Mouse (Mus musculus) heart, embryonic 16.5 days (tissue): Measurements from ENCODE around the gene Eme2. TPM values are rescaled to one million over a fixed set of nuclear protein-coding genes. Genes with fewer than 3 reads are reported as not detected.

Experiments
- ATAC-seq: fragments of 200-750 bp; cut with Nextera tagmentation; replicated peaks from 2 replicates; pipeline ENCODE4 v1.8.0; 2017; ENCODE audit warnings: moderate number of reproducible peaks; ENCODE audit not compliant: insufficient read depth, low FRiP score; ENCODE audit errors: extremely low read depth
- H3K27ac ChIP-seq: fragments of 300-500 bp; sonication (generic); 2 replicates; pipeline ENCODE4 v1.5.1; 2014; ENCODE audit warnings: mild to moderate bottlenecking, low read length, control low read depth, moderate library complexity
- H3K27me3 ChIP-seq: fragments of 300-500 bp; sonication (generic); 2 replicates; pipeline ENCODE4 v1.6.1; 2014; ENCODE audit warnings: low read length, mixed read lengths; ENCODE audit not compliant: control insufficient read depth, insufficient read depth
- H3K36me3 ChIP-seq: fragments of 300-500 bp; sonication (generic); 2 replicates; pipeline ENCODE4 v1.6.1; 2014; ENCODE audit not compliant: control insufficient read depth, insufficient read depth
- H3K4me1 ChIP-seq: fragments of 300-500 bp; sonication (generic); 2 replicates; pipeline ENCODE4 v1.6.1; 2014; ENCODE audit warnings: low read length, mixed read lengths; ENCODE audit not compliant: control insufficient read depth, insufficient read depth
- H3K4me2 ChIP-seq: fragments of 300-500 bp; sonication (generic); 2 replicates; pipeline ENCODE4 v1.6.1; 2014; ENCODE audit warnings: low read depth, mild to moderate bottlenecking, control low read depth, low read length
- H3K4me3 ChIP-seq: fragments of 300-500 bp; sonication (generic); 2 replicates; pipeline ENCODE4 v1.5.1; 2014; ENCODE audit warnings: mild to moderate bottlenecking, control low read depth, low read length
- H3K9ac ChIP-seq: fragments of 300-500 bp; sonication (generic); 2 replicates; pipeline ENCODE4 v1.6.1; 2014; ENCODE audit warnings: low read length, control low read depth
- H3K9me3 ChIP-seq: fragments of 300-500 bp; sonication (generic); replicated peaks from 2 replicates; pipeline ENCODE4 v1.6.1; 2016; ENCODE audit warnings: low read length; ENCODE audit not compliant: control insufficient read depth
- WGBS: fragments of 180-500 bp; shearing (Covaris S2); extraction: QIAGEN DNeasy Blood & Tissue Kit; methylation state at CpG from one replicate; pipeline ENCODE4 v1.1.7; 2014; 5-methylcytosine and 5-hydroxymethylcytosine counted together
- polyA plus RNA-seq: library from polyadenylated mRNA; unstranded; fragments of >200 nt; fragmentation: Nextera tagmentation; extraction: Ambion mirVana; gene quantifications from 2 replicates; pipeline ENCODE4 v1.2.1, GENCODE M21; 2015

The Eme2 gene
- polyA plus RNA-seq, 1 experiment from 2014 or later, result 18.2 TPM

DNA sequence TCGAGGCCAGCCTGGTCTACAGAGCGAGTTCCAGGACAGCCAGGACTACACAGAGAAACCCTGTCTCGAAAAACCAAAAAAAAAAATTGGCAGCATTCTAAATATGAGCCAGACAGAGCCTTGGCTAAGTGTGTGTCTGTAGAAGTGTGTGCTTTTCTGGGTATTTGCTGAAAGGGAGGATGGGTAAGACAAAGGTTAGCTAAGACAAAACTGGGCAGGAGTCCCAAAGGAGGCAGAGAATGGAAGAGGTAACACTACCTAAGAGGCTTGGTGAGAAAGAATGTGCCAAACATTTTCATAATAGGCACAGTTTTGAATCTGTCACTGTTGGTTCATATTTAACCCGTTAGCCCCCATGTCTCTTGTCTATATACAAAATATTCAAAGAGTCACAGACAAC is 37.5 kb upstream of the Eme2 start:
- Histone ChIP-seq H3K27ac (no peak overlapping the region), H3K9me3 (no peaks in the 10 kb centered on the region), H3K4me2 (no peak overlapping the region), H3K4me3 (no peak overlapping the region), H3K36me3 (peaks cover 5% of the 10 kb centered on the region), H3K9ac (no peak overlapping the region), H3K27me3 (no peaks in the 10 kb centered on the region), H3K4me1 (peaks cover 21% of the 10 kb centered on the region)
- ATAC-seq, result no peak
- WGBS, result 89% methylated on average over 4 of the region's 4 CpGs

DNA sequence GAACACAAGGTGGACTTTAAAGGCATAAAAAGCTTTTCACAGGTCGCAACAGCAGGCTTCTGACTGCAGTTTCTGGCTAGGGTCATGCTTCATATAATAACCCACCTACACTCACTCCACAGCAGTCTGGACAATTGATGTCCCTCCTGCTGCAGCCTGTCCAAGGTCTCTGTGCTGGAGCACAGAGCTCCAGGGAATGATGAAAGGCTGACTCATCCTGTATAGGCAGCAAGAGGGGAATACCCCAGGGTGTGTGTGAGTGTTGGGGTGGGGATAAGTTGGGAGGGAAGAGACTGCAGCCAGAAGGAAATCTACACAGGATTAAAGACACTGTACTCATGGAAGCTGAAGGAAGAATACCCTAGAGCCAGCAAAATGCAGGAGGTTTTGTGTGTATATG is 34.6 kb upstream of the Eme2 start:
- 74% methylated on average over 1 of the region's 1 CpGs for WGBS
- no peak for ATAC-seq
- no peak overlapping the region for H3K27ac ChIP-seq

DNA sequence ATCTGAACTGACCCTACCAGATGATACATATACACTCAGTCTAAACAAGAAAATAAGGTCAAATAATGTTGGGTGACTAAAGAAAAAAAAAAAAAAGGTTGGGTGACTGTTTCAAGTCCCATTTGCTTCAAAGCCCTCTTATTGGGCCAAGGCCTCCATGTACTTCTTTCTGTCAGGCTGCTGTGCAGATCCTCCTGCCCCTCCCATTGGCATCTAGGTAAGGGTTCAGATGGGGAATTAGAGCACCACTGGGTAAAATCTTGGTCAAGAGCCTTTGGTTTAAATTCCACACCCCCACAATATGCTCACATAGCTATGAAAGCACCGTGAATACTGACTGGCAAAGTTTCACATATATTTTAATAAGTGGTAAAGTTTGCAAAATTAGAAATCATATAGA is 28.4 kb upstream of the Eme2 start:
- no peak overlapping the region for H3K4me3 ChIP-seq
- no peak for ATAC-seq
- H3K9me3 ChIP-seq, result no peaks in the 10 kb centered on the region
- no peaks in the 10 kb centered on the region for H3K4me1 ChIP-seq
- WGBS, result 94% methylated on average over 1 of the region's 1 CpGs
- no peak overlapping the region for H3K4me2 ChIP-seq
- H3K27ac ChIP-seq, result no peak overlapping the region
- H3K36me3 ChIP-seq, result peaks cover 62% of the 10 kb centered on the region
- H3K9ac ChIP-seq, result no peak overlapping the region
- H3K27me3 ChIP-seq, result no peaks in the 10 kb centered on the region

More for the DNA sequence above, 34.6 kb upstream of the Eme2 start:
- no peaks in the 10 kb centered on the region for H3K9me3 ChIP-seq
- H3K4me1 ChIP-seq, result peaks cover 7% of the 10 kb centered on the region
- H3K4me2 ChIP-seq, result no peak overlapping the region
- H3K36me3 ChIP-seq, result peaks cover 20% of the 10 kb centered on the region
- H3K4me3 ChIP-seq, result no peak overlapping the region
- H3K27me3 ChIP-seq, result no peaks in the 10 kb centered on the region
- no peak overlapping the region for H3K9ac ChIP-seq

DNA sequence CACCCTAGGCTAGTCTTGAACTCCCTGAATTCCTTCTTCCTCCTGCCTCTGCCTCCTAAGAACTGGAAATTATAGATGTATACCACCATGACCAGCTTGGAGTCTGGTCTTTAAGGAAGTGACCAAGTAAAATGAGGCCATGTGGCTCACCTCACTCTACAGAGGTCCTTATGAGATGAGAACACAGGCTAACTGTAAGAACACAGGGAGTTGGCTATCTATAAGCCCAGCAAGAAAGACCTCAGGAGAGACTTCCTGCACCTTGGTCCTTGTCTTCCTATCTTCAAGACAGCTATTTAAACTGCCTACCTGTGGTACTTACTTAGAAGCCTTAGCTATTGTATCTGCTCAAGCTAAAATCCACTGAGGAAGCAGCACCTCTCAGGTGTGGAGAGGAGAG is 19.1 kb upstream of the Eme2 start:
- Histone ChIP-seq H3K4me1 (no peaks in the 10 kb centered on the region), H3K9ac (no peak overlapping the region), H3K27me3 (no peaks in the 10 kb centered on the region), H3K4me2 (no peak overlapping the region), H3K9me3 (no peaks in the 10 kb centered on the region), H3K4me3 (no peak overlapping the region), H3K36me3 (peaks cover 67% of the 10 kb centered on the region), H3K27ac (no peak overlapping the region)
- ATAC-seq, result no peak

DNA sequence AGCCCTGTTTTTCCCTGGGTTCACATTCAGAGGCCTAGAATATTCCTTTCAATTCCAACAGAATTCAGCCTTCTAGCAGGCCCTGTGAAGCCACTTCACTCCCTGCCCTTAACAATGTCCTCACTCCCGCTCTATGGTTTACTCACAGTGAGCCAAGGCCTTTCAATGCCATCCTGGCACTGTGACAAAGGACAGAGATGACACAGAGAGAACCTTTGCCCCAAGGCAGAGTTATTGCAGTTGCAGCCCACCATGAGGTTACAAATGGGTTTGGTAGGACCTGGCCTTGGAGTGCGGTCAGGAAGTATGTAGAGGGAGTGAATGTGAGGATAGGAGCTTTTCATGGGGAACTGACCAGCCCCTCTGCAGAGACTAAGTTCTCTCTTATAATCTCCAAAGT is 12.7 kb upstream of the Eme2 start:
- Histone ChIP-seq H3K9ac (no peak overlapping the region), H3K27me3 (no peaks in the 10 kb centered on the region), H3K27ac (no peak overlapping the region), H3K36me3 (peaks cover 59% of the 10 kb centered on the region), H3K4me2 (no peak overlapping the region), H3K9me3 (no peaks in the 10 kb centered on the region), H3K4me3 (no peak overlapping the region), H3K4me1 (no peaks in the 10 kb centered on the region)
- no peak for ATAC-seq
- WGBS, result 92% methylated on average over 2 of the region's 2 CpGs

DNA sequence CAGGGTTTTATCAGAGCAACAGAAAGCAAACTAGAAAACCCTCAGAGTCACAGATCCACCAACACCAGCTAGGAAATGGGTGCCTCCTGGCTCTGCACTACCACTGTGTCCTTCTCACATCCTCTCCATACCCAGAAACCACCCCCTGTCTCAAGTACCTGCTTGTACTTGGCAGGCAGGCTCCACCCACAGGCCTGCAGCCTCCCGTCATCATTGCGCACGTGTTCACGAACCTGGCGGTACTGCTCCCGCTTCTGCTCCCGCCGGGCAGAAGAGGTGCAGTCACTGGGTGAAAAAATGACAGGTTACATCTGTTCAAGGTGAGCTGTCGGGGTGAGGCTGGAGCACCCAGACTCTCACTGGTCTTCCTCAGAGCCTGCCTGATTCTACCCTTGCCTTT is 8.9 kb upstream of the Eme2 start:
- Histone ChIP-seq H3K36me3 (peaks cover 75% of the 10 kb centered on the region), H3K27ac (no peak overlapping the region), H3K4me2 (no peak overlapping the region), H3K9ac (no peak overlapping the region), H3K4me3 (no peak overlapping the region), H3K4me1 (0 out of 2 replicates have a peak, but pooled peaks cover 3% of the 10 kb centered on the region), H3K9me3 (no peaks in the 10 kb centered on the region), H3K27me3 (no peaks in the 10 kb centered on the region)
- no peak for ATAC-seq
- 82% methylated on average over 9 of the region's 9 CpGs for WGBS

DNA sequence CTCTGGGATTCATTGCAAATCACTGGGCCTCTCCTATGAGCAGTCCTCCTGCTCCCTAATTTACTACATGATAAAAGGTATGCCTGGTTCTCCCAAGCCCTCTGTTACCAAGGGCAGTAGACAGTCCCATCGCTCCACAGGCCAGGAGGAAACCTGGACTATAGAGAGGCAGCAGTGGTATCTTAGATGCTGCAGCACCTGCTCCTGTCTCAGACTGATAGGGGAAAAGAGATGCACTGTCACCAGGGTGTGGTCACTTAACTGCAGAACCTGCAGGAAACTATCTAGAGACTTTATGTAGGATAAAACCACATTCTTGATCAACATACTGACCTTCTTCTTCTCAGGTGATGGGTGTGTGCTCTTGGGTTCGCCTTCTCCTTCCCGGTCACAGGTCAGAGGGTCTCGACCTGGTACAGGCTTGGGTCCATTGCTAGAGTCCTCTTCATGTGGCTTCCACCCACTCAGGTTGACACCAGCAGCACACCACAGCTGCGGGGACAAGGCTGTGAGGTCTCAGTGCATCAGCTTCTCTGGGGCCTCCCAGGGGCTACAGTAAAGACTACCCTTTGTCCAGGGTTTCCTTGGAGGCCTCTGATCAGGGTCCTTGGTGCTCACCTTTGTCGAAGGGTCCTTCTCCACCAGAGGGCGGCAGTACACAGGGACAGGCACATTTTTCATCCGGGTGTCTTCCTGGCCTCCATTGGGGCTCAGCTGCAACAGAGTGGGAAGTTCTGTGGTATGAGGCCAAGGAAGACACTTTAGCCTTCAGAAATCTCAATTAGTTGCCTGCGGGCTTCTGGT is 8.0 kb upstream of the Eme2 start:
- no peak for ATAC-seq
- no peak overlapping the region for H3K9ac ChIP-seq
- H3K4me2 ChIP-seq, result no peak overlapping the region
- no peaks in the 10 kb centered on the region for H3K9me3 ChIP-seq
- H3K27ac ChIP-seq, result no peak overlapping the region
- no peaks in the 10 kb centered on the region for H3K27me3 ChIP-seq
- peaks cover 3% of the 10 kb centered on the region; the same call in 1 of the 2 replicates for H3K4me1 ChIP-seq
- WGBS, result 72% methylated on average over 9 of the region's 9 CpGs
- H3K4me3 ChIP-seq, result no peak overlapping the region
- peaks cover 72% of the 10 kb centered on the region for H3K36me3 ChIP-seq

DNA sequence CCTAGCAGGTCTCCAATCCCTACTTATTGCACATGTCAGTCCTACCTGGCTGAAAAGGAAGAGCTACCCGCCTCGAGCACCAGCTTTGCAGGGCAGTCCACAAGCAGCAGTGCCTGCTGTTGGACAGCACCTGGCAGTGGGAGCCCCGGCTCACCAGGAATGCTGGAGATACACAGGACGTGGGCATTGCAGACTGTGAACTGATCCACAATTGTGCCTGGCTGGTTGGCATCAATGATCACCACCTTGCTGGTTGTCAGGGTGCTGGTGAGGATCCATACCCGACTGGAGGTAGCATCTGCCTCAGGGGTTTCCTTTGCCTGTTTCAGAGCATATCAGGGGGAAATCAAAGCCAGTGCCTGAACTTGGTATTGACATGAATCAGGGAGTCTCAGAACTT is 7.2 kb upstream of the Eme2 start:
- 86% methylated on average over 5 of the region's 5 CpGs for WGBS
- ATAC-seq, result no peak
- peaks cover 66% of the 10 kb centered on the region for H3K36me3 ChIP-seq
- no peak overlapping the region for H3K27ac ChIP-seq
- H3K4me3 ChIP-seq, result no peak overlapping the region
- no peaks in the 10 kb centered on the region for H3K9me3 ChIP-seq
- H3K4me2 ChIP-seq, result no peak overlapping the region
- H3K27me3 ChIP-seq, result no peaks in the 10 kb centered on the region
- H3K4me1 ChIP-seq, result peaks cover 10% of the 10 kb centered on the region
- H3K9ac ChIP-seq, result no peak overlapping the region

DNA sequence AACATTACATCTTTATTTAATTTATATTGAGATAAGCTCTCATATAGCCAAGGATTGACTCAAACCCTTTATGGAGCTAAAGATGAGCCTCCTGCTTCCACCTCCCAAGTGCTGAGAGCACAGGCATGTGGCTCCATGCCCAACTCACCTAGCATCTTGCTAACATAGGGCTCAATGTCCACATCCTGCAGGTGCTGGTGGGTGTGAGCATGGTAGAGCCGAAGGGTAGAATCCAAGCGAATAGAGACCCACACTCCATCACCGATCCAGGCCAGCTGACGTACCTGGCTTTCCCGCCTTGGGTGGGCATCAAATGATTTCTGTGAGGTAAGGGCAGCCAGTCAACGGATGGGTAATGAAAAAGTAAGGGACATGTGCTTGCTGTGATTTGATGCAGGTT is 5.1 kb upstream of the Eme2 start:
- H3K9me3 ChIP-seq, result no peaks in the 10 kb centered on the region
- H3K4me3 ChIP-seq, result no peak overlapping the region
- H3K4me2 ChIP-seq, result no peak overlapping the region
- H3K27ac ChIP-seq, result no peak overlapping the region
- H3K36me3 ChIP-seq, result peaks cover 46% of the 10 kb centered on the region
- H3K27me3 ChIP-seq, result no peaks in the 10 kb centered on the region
- peaks cover 21% of the 10 kb centered on the region for H3K4me1 ChIP-seq
- ATAC-seq, result no peak
- WGBS, result 90% methylated on average over 6 of the region's 6 CpGs
- no peak overlapping the region for H3K9ac ChIP-seq
